Mouse (Mus musculus) retina, adult 2 months (tissue): Measurements from ENCODE around the gene D630003M21Rik.

Experiments used
- DNase-seq: peaks from one replicate; pipeline ENCODE4 v3.0.0-alpha.2; 2012; ENCODE audit warnings: low read depth, low spot score

D630003M21Rik gene

DNA sequence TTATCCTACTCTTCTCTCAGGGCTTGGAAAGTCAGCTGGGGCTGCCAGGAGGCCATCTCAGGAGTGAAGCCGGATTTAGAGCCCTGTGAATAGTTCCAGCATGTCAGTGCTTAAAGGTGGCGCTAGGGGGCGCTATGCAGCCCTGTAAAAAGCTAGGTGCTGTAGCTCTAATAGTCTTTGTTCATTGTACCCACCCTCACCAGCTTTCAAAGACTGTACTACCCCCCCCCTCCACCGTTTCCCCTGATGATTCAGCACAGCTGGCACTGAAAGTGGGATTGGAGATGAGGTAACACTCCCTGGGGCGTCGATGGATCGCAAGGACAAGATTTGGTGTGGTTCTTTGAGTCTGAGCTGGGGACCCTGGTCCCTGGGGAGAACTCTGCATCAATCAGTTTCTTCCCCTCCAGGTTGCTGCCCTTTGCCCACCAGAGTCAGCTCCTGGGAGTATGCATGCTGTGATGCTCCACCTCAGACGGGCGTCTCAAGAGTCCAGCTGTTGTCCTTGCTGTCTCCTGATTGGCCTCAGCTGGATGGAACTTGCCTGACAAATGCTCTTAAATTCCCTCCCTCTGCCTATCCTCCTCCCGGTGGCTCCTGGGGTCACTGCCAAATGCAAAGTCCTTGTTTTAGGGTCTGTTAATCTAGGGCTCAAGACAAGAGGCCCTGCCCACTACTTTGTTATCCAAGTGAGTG, 33.9 kb downstream of the D630003M21Rik start:
- DNase-seq, result no peak

DNA sequence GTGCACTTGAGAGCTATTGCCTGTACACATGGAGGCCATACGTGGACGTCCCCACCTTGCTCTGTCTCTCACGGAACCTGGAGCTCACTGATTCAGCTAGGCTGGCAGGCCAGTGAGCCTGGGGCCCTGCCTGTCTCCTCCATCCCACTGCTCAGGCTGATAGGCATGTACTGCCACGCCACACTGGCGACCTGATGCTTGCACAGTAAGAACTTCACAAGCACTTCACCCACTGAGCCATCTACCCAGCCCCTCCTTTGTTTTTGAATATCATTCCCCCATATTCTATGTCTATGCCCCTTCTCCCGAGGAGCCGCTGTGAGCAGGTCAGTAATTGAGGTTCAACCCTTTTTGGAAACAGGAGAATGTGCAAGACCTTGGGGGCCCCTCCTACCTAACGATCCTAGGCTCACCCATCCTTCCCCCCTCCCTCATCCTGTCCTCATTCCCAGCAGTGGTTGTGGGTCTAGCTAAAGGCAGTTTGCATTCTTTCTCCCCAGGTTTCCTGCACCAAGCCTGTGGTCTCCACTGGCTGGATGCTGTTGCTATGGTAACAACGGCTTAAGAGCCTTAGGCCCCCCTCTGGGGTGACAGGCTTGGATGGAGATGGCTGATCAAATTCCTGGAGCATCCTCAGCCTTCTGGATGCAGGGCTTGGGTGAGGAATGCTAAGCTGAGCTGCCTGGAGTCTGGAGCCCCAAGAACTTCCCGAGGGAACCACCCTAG, 35.2 kb downstream of the D630003M21Rik start:
- no peak for DNase-seq

DNA sequence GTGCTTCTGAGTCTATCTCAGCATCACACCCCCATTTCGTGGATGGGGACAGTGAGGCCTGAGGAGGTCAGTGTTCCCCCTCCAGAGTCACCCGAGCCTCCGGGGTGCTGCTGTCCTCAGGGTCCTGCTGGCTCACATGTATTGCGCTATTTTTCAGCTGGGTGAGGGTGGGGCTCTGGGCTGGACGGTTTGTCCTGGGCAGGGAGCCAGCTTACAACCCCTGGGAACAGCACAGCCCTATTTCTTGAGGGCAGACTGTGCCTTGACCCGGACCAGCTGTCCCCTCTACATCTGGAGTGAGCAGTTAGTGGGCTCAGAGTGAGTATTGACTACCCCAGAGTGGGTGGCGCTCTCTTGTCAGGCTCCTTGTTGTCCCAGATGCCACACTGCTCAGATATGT, 37.9 kb downstream of the D630003M21Rik start:
- no peak for DNase-seq

DNA sequence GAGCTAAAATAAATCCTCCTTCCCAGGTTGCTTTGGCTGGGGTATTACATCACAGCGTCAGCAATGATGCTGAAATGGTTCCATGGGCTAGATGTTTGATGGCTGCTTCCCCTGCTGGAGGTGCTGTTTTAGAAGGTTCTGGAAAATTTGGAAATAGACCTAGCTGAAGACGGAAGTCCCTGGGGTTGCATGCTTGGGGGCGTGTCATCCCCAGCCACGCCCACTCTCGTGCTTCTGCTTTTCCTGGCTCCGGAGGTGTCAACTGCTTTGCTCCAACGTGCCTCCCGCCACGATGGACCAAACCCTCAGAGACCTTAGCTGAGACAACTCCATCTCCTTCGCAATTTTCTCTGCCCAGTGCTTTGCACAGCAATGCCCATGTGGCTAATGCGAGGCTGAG, 39.6 kb downstream of the D630003M21Rik start:
- DNase-seq, result no peak

DNA sequence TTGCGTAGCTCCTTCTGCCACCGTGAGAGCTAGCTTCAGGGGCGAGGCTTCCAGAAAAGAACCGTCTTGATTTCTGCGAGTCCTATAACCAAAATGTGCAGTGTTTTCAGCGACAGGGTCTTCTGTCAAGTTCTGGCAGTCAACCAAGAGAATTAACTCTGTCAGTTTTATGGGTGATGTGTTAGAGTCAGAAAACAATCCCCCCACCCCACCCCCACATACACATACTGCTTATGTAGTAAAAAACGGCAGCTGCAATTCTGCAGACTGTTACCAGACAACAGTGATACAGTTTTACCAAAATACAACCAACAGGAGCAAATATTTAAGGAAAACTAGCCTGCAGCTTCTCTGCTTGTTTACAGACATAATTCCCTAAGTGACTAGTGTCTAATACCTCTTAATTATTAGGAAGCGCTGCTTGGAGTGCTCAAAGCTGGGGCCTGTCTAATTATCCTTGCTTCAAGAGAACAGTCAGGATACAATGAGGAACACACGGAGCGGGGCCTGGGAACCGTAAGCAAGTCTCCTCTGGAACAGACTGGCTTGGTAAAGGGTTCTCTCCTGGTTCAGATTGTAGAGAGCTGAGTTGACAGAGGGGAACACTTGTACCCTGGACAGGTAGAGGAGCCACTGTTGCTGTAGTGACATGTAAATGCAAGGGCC, 42.7 kb downstream of the D630003M21Rik start:
- no peak for DNase-seq

DNA sequence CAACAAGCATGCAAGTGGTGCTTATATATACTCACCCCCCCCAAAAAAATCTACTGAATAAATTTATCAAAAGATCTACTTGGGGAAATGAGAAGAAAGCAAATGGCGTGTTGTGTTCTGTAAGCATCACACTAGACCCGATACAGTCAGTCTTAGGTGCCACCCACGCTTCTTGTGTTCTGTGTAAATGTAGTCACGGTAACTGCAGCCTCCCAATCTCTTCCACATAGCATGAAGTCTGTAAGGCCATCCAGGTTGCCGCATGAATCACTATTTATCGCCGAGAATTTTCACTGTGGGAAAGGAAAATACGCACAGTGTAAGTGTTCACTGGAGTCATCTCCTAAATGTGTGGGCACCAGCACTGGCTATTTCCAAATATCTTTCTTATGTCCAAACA, 45.8 kb downstream of the D630003M21Rik start:
- DNase-seq, result no peak

DNA sequence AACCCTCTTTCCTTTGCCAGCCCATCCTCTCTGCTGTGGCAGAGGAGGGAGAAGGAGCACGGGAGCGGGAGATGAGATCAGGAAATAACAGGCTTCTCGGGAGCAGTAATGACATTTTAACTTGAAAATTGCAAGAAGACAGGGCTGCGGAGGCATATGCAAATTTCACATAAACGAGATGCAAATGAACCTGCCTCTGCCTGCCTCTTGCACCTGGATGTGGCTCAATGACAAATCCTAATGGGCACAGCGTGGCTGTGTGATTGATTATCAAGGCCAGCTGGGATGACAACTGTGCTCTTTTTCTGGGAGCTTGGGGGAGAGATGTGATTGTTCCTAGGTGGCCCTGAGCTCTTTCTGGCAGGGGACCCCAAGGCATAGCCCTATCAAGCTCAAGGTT, 47.1 kb downstream of the D630003M21Rik start:
- no peak for DNase-seq

DNA sequence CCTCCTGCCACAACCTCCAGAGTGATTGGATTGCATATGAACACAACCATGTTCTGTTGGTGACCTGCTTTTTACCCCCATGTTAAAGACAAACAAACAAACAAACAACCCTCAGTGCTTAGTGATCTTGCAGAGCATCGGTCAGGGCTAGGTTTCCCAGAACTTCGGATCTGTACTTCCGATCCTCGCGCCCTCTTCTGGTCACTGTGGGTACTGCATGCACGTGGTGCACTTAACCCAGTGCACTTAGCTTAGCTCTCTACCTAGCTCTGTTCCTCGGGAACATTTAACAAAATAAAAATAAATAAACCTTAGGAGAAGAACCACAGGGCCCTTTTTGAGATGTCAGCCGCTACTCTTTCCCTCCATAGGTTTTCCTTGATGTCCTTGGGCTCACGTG, 48.2 kb downstream of the D630003M21Rik start:
- no peak for DNase-seq

DNA sequence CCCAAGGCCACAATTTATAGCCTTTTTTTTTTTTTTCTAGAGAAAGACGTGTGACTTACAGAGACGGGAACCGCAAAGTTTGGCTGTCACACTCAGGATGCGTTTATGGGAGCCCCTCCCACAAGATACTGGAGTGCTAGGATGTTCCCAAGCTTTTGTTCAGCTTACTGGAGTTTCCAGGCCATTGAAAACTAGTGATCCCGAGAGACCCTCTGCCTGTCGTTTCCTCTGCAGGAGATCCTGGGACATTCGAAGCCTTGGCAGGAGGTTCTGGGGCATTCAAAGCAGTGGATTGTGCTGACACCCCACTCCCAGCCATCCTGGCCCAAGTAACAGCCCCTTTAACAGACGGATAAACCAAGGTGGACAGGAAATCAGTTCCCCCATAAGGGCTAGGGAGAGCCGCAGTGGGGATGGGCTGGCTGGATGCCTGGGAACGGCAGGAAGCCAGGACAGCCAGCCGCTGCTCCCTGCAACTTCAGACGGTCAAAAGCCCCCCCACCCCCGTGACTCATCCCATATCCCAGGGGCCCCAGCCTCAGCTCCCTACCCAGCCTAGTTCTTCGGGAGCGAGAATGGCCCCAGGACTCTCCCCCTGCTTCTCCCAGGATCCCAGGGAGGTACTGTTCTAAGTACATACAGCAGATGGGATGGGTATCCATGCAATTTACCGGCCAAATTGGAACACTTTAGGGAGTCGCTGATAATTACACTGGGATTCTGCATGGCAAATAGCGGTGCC, 49.5 kb downstream of the D630003M21Rik start:
- no peak for DNase-seq

DNA sequence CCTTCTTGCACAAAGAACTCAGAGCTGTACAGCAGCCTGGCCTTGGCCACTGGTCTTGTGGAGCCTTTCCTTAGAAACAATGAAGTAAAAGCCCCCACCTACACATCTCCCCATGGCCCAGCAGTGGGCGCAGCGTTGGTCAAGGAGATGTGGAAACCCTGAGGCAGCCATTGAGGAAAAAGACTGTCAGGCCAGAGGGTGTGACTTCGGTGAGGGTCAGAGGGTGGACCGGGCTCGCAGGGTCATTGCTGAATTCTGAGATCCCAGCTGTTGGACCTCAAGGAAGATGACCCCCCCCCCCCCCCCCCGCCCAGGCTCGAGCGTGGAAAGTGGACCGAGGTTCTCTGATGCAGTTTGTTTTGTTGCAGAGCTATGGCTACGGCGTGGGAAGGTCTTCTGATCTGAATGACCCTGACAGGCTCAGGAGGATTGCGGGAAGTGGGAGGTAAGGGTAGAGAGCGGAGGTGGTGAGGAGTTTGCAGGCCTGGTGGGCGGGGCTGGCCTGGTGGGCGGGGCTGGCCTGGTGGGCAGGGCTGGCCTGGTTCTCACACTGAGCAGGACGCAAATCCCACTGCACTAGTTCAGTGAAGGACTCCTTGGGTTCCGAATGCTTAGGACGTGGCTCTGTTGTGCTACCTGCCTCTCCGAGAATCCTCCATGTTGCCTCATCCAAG, 50.2 kb downstream of the D630003M21Rik start:
- DNase-seq, result no peak

DNA sequence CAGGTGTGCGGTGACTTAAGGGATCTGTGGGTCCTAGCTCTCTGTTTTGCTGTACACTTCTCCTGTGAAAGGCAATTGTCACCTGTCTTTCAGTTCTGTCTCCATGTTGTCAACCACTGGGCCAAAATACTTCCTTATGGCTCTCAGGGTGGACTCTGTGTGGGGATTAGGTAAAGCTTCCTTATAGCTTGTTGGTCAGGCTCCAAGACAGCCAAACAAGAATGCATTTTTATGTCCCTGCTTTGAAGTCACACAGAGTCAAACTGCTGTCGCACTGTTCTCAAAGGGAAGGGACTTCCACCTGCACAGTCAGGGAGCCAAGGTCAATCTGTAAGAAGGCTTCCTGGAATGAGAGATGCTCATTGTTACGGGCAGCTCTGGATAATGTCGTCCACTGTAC, 50.9 kb downstream of the D630003M21Rik start:
- no peak for DNase-seq

DNA sequence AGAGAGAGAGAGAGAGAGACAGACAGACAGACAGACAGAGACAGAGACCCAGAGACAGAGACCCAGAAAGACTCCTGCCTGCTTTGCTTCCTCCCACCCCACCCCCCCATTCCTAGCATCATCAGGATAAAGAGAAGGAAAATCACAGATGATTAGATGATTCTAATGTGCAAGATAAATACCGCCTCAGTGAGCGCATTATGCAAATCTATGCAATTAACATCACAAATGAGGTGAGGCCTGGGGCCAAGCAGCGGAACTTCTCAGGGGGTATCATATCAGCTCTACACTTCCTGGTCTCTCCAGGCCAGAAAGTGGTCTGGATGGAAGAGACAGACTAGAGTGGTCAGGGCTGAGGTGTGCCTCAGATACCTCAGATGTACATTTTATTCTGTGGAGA, 51.4 kb downstream of the D630003M21Rik start:
- DNase-seq, result no peak

DNA sequence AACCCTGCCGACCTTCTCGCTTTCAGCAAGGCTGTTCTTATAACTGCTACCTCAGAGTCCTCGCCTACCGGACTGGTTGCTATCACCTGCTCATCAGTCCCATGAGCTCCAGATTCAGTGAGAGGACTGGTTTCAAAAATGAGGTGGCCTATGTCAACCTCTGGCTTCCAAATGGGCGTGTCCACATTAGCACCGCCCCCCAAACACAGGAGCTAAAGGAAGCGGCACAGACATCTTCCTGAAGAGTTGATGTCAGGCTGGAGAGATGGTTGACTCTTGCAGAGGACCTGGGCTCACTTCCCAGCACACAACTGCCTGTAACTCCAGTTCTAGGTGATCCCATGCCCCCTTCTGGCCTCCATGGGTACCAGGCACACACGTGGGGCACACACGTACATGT, 52.3 kb downstream of the D630003M21Rik start:
- no peak for DNase-seq

DNA sequence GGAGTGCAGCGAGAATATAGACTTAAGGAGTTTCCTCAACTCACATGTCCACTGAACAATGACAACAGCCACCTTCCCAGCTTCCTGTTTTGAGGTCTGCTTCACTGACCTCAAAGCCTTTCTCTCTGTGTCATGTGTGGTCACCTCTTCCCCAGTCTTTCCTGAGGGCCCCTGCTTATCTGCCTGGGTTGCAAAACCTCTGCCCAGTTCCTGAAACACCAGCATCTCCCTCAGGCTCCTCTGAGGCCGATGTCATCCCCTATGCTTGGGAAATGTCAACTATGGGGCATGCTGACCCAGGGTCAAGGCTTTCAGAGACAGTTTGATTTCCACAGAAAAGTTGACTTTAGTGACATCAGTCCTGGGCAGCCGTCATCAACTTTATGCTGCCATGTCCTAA, 53.6 kb downstream of the D630003M21Rik start:
- DNase-seq, result no peak

DNA sequence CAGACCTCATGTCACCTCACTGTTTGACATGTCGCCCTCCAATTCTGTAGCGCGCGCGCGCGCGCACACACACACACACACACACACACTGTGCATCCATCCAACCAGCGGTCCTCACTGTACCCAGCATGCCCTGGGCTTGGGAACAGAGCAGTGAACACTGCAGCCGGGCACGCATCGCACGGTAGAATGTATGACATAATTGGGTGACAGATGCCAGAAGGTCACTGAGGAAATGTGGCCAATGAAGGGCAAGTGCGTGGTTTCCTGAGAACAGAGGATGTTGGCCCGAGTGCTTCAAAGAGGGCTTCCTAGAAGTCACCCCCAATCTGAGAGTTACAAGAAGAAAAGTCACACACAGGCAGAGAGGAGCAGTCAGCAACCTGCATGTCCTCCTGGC, 54.1 kb downstream of the D630003M21Rik start:
- no peak for DNase-seq

DNA sequence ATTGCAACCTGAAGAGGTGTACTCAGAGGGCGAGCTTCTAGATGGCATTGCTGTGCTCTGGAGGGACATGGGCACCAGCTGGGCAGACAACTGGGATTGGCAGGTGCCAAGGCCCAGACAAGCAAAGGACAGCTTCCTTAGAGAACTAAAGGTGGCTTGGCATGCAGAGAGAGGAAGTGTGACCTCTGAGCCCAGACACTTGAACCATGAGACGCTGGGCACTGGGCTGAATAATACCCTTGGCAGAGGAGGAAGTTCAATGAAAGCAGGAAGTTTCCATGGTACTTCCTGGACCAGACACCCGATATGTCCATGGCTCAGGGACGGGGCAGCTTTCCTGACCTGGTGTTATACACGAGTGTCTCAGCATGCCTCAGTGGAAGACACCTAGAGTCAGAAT, 54.6 kb downstream of the D630003M21Rik start:
- DNase-seq, result no peak

DNA sequence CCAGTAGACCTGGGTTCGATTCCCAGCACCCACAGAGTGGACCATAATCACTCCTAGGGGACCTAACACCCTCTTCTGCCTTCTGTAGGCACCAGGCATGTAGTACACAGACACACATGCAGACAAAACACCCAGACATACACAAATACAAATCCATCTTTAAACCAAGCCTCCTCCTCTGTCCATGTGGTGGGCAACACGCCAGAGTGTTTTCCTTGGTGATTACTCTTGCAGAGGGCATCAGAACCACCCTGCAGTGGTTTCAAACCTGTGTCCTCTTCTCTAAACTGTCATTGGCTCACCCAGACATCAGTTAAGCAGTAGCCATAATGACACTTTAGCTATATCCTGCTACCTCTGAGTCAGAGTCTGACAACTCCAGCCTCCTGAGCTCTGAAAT, 58.6 kb downstream of the D630003M21Rik start:
- DNase-seq, result no peak

DNA sequence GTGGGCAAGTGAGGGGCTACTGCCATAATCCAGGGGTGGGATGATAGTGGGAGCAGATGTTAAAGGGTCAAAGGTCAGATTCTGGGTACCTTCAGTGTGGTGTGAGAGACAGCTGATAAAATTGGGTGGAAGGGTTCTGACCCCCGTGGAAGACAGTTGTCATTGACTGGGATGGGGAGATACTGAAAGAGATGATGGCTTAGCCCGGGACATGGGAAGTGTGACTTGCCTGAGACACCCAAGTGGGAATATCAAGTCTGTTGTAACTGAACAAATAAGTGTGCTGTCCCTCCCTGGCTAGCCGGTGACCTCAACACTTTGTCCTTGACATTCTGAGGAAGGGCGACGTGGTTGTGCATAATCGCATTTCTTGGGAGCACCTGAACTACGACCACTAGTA, 59.3 kb downstream of the D630003M21Rik start:
- DNase-seq, result no peak

DNA sequence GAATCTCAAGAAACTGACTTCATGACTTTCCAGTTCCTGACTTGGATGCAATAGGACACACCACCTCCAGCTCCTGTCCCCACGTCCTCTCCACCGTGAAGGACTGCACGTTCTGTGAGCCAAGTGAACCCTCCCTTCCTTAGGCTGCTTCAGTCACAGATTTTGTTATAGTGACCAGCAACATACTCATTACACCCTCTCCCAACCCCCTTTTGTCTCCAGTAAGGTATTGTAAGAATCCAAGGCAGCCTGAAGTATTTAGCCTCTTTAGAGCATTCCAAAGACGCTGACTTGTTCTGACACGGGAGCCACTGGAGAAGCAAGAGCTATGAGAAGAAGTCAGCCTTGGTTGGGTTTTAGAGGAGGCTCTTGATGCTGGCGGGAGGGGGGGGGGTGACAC, 59.7 kb downstream of the D630003M21Rik start:
- no peak for DNase-seq

DNA sequence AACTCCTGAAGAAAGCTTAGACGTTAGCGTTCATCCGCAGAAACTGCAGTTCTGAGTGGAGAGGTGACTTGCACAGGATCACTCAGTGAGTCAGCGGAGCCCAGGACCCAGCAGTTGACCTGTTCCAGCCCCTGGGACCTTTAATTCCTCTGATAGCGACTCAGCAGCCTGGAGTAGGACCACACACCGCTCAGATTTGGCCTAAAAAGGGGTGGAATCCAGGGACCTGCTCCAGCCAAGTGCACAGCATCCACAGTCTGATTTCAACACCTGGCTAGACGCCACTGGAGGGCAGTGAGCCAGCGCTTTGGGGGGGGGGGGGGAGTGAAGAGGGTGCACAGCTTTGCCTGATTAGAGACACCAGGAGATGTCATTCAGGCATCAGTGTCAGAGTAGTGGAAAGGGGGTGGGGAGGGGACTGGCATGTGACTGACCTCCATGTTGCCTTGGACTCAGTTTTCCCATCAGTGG, 60.2 kb downstream of the D630003M21Rik start:
- DNase-seq, result no peak

DNA sequence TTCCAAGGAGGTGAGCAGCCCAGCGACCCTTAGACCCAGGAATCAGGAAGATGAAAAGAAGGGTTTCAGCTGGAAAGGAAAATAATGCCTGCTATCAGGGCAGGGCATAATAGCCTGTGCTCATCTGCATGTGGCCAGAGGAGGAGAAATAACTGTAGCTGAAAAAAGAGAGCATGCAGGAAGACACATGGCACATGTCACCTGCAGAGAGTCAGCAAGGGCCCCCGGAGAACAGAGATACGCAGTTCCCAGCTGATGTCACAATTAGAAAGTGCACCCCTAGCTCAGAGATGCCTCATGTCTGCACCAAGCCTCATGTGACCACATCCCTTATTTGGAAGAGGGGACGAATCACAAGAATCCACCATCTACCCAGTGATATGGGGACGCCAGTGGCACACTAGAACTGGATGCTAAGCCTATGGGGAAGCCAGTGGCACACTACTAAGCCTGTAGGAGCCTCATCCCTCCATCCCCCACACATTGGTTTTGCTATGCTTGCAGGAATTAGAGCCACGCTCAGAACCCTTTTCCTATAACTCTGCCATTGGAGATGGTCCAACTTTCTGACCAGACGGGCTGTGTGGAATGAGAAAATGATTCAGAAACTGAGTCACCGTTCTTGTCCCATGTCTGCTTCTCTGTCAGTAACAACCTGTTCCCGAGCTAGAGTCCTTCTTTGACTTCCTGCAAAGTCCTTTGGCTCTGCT, 61.4 kb downstream of the D630003M21Rik start:
- DNase-seq, result no peak
